Mouse (Mus musculus) left cerebral cortex, postnatal 25 days (tissue): ENCODE measurements around the gene Scgb1b19. TPM values are rescaled to one million over a fixed set of nuclear protein-coding genes. Genes with fewer than 3 reads are reported as not detected.
"Not testable (repeated sequence)": the region's sequence is repeated elsewhere in the genome, so short reads cannot be mapped to it uniquely, and the experiment has no call there.

Experiments
- DNase-seq, 2 experiments: peaks; one replicate each; pipeline ENCODE4 v3.0.0; 2022; ENCODE audit warnings: low spot score in 2 of 2, mixed read lengths in 1 of 2
- intact Hi-C: fragments of 180-260 bp; cut with DNase I; formaldehyde crosslinking; loops from one replicate; pipeline ENCODE4 v1.15.1; 2025
- total RNA-seq, 2 experiments: library from RNA; stranded (reverse); gene quantifications; 2 replicates each; pipeline ENCODE4 v1.2.3; 2021

The Scgb1b19 gene
- total RNA-seq, result not detected

GRCm38 (mm10) chr7:33286991-33287390 lies at the start of gene Scgb1b19:
Scgb1b19 (plus strand) TSS chr7:33287291.
- intact Hi-C loops, DNase-seq: not testable (repeated sequence)

- intact Hi-C loops, DNase-seq: not testable (repeated sequence)
Observed at GRCm38 (mm10) chr7:33280238-33280637, 6.9 kb upstream of the Scgb1b19 start, which contains the start of gene Scgb2b19. Scgb2b19 (minus strand) TSS chr7:33280338.

Other genes with a start within 250 kb of the Scgb1b19 start
- gene Scgb2b17, start 230.7 kb upstream of the Scgb1b19 start, total RNA-seq, result not detected
- not detected for gene Scgb1b17, start 223.8 kb upstream of the Scgb1b19 start, total RNA-seq
- not detected for gene Scgb2b18, start 113.4 kb upstream of the Scgb1b19 start, total RNA-seq
- gene Scgb1b18, start 101.7 kb upstream of the Scgb1b19 start, total RNA-seq, result not detected
- gene Scgb2b19, start 7.0 kb upstream of the Scgb1b19 start, total RNA-seq, result not detected
- gene Scgb2b20, start 79.0 kb downstream of the Scgb1b19 start, total RNA-seq, result not detected
- not detected for gene Scgb1b20, start 85.9 kb downstream of the Scgb1b19 start, total RNA-seq
- not detected for gene Scgb2b21, start 233.2 kb downstream of the Scgb1b19 start, total RNA-seq